ENCODE assay signal across 9 mouse cellular contexts in the genomic region with DNA sequence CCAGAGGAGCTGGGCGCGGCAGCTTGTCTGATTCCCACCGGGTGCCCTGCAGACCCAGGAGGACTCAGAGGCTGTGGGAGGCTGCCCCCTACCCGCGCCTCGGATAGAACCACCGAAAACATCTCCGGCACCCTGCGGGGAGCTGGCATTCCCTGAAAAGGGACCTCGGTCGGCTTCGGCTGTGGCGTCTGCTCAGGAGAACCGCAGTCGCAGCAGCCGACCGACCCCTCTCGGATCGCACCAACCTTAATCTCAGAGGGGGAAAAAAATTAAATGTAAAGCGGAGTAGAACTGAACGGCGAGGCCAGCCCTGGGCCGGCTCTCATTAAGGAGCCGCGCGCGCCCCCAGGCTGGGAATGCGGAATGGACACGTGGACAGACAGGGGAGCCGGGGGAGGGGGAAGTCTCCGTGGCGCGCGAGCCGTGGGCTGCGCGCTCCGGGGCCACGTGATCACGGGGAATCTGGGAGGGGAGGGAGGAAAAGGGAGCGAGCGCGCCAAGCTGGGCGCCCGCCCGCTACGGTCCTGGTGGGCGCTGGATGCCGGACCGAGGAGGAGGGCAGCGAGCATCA. TPM values are rescaled to one million over a fixed set of nuclear protein-coding genes. Genes with fewer than 3 reads are reported as not detected.
DNase-seq lines count a peak whose midpoint lies in the region; ATAC-seq and TF ChIP-seq lines count a peak whose summit lies in the region.
"Had no signal": no experiment of that assay in that cellular context is flagged by ENCODE, and none has a peak within 500 bp of the region (broad histone marks: within the 10 kb centered on the region; RNA-seq: fewer than 3 reads in every experiment).

No protein-coding gene starts in this region.

- no peak for TF ChIP-seq POLR2A in embryonic fibroblast, embryonic 13.5 days (IDR thresholded peaks at IDR 0.05; ENCODE audit: low read depth, low read length)

- no peaks in the 10 kb centered on the region for H3K4me1 ChIP-seq in G1E (ENCODE audit: insufficient read depth, low read depth, low read length)
- H3K4me1 ChIP-seq in embryonic fibroblast, embryonic 13.5 days (ENCODE audit: control insufficient read depth, insufficient read depth, low read length): no peaks in the 10 kb centered on the region; the same call in 1 of the 2 replicates
- peaks cover 39% of the 10 kb centered on the region for H3K4me1 ChIP-seq in hindbrain, embryonic 12.5 days
- H3K4me1 ChIP-seq in neural tube, embryonic 11.5 days (ENCODE audit: control insufficient read depth, insufficient read depth, low read length): peaks cover 12% of the 10 kb centered on the region; the same call in 1 of the 2 replicates

- H3K36me3 ChIP-seq in G1E (replicated peaks): no peaks in the 10 kb centered on the region
- no peaks in the 10 kb centered on the region for H3K36me3 ChIP-seq in hindbrain, embryonic 12.5 days
- H3K36me3 ChIP-seq in neural tube, embryonic 11.5 days (ENCODE audit: control insufficient read depth, insufficient read depth, low read length): no peaks in the 10 kb centered on the region

- no peak for DNase-seq in G1E (ENCODE audit: low spot score)
- DNase-seq in brain, adult 2 months (ENCODE audit: low read depth, low spot score): peak; percentile 89
- peak; percentile 83 to 88 for DNase-seq in left cerebral cortex, postnatal 10 days (ENCODE audit: extremely low spot score in 1 of 2, low spot score in 2 of 2)
- peak; percentile 87 for DNase-seq in neural tube, embryonic 11.5 days (ENCODE audit: low spot score)
- no peak for DNase-seq in spleen, postnatal 36 days (ENCODE audit: low spot score in 2 of 2)

- H3K4me2 ChIP-seq in hindbrain, embryonic 12.5 days (replicated peaks): peak overlapping the region; percentile 94
- H3K4me2 ChIP-seq in neural tube, embryonic 11.5 days (ENCODE audit: low read depth): peak overlapping the region; percentile 96

- no peaks in the 10 kb centered on the region; the same call in 1 of the 2 replicates for H3K27me3 ChIP-seq in G1E (ENCODE audit: insufficient read depth, low read length)
- peaks cover 91% of the 10 kb centered on the region for H3K27me3 ChIP-seq in hindbrain, embryonic 12.5 days
- H3K27me3 ChIP-seq in neural tube, embryonic 11.5 days (ENCODE audit: control insufficient read depth, insufficient read depth, low read length): peaks cover 39% of the 10 kb centered on the region

- TF ChIP-seq CTCF in G1E (IDR thresholded peaks at IDR 0.05; ENCODE audit: low read depth, low read length): no peak
- TF ChIP-seq CTCF in embryonic fibroblast, embryonic 13.5 days (IDR thresholded peaks at IDR 0.05; ENCODE audit: borderline replicate concordance, insufficient read depth, low read length): no peak

- peak overlapping the region; percentile 16; the same call in 1 of the 2 replicates for H3K4me3 ChIP-seq in G1E (ENCODE audit: low read depth, low read length)
- peak overlapping the region; percentile 39 for H3K4me3 ChIP-seq in embryonic fibroblast, embryonic 13.5 days (ENCODE audit: insufficient read depth, low read length)
- peak overlapping the region; percentile 58 for H3K4me3 ChIP-seq in hindbrain, embryonic 12.5 days
- H3K4me3 ChIP-seq in neural tube, embryonic 11.5 days (ENCODE audit: low read depth, low read length): peak overlapping the region; percentile 66

- no peak for ATAC-seq in G1E (ENCODE audit: extremely low read depth, insufficient number of reproducible peaks, low FRiP score, poor library complexity, severe bottlenecking)
- ATAC-seq in hindbrain, embryonic 12.5 days (ENCODE audit: low FRiP score): peak; percentile 71
- peak; percentile 56 for ATAC-seq in neural tube, embryonic 11.5 days (ENCODE audit: insufficient read depth, low FRiP score, low TSS enrichment)
- ATAC-seq in activated CD4-positive, CD25-positive, alpha-beta regulatory T cell, adult 4 months: no peak

- intact Hi-C loops in left cerebral cortex, postnatal 10 days (cut with DNase I): loop anchor here (5.0 kb wide), 4 partner anchors 130 to 375 kb away; a partner anchor contains a TSS

- peak overlapping the region; percentile 56 for H3K9ac ChIP-seq in hindbrain, embryonic 12.5 days
- peak overlapping the region; percentile 61 for H3K9ac ChIP-seq in neural tube, embryonic 11.5 days (ENCODE audit: low read length)

- WGBS in hindbrain, embryonic 12.5 days: 1% methylated on average over 50 of the region's 51 CpGs
- under 1% methylated on average over 51 of the region's 51 CpGs for WGBS in neural tube, embryonic 11.5 days

- no peak overlapping the region for H3K27ac ChIP-seq in embryonic fibroblast, embryonic 13.5 days (ENCODE audit: insufficient read depth, low read length)
- 0 out of 2 replicates have a peak overlapping the region, but pooled peaks have one; percentile 48 for H3K27ac ChIP-seq in hindbrain, embryonic 12.5 days
- no peak overlapping the region for H3K27ac ChIP-seq in neural tube, embryonic 11.5 days (ENCODE audit: low read depth, low read length)

- peaks cover 90% of the 10 kb centered on the region for H3K9me3 ChIP-seq in G1E (replicated peaks)
- no peaks in the 10 kb centered on the region for H3K9me3 ChIP-seq in hindbrain, embryonic 12.5 days (replicated peaks)
- H3K9me3 ChIP-seq in neural tube, embryonic 11.5 days (ENCODE audit: control insufficient read depth, low read length): no peaks in the 10 kb centered on the region

RNA-seq across cellular contexts. Expression of a gene that starts 1.6 kb away (rescaled TPM):
- not detected in 2 replicates for total RNA-seq in G1E (2014; fragmentation: Nextera tagmentation)
- total RNA-seq in G1E (2017): 0.06 TPM in 1 of 2 replicates, not detected in the other
- not detected in 2 replicates for polyA plus RNA-seq in G1E (2012)
- 0.89 and 1.9 TPM in 2 replicates for polyA plus RNA-seq in embryonic fibroblast, embryonic 13.5 days (2011; ENCODE audit: insufficient read length, low read depth, missing spikeins)
- 3.0 and 3.7 TPM in 2 replicates for polyA plus RNA-seq in hindbrain, embryonic 12.5 days (2016; fragmentation: Nextera tagmentation; extraction: Ambion mirVana)
- total RNA-seq in left cerebral cortex, postnatal 10 days (2021): 10 to 100 TPM; 19.9 to 23.6 TPM
- 5.4 and 6.4 TPM in 2 replicates for polyA plus RNA-seq in neural tube, embryonic 11.5 days (2014; fragmentation: Nextera tagmentation; extraction: Ambion mirVana)
- polyA plus RNA-seq in activated CD4-positive, CD25-positive, alpha-beta regulatory T cell, adult 4 months (2017; shearing (Covaris generic)): not detected
- total RNA-seq: common myeloid progenitor, adult 5-6 weeks had no signal

Comparison
In these comparisons a context has a peak if more than half of its experiments do, and no peak if none do; other contexts are left out.
1. ATAC-seq: peak in hindbrain, embryonic 12.5 days (single experiment) and neural tube, embryonic 11.5 days (single experiment); none in G1E (single experiment) and activated CD4-positive, CD25-positive, alpha-beta regulatory T cell, adult 4 months (single experiment).
2. DNase-seq: peak in brain, adult 2 months (single experiment), left cerebral cortex, postnatal 10 days (2 of 2) and neural tube, embryonic 11.5 days (single experiment); none in G1E (single experiment) and spleen, postnatal 36 days (0 of 2).
3. H3K4me3 ChIP-seq: peak in every context shown above with its lines; median percentile 66 in neural tube, embryonic 11.5 days; 58 in hindbrain, embryonic 12.5 days; 39 in embryonic fibroblast, embryonic 13.5 days; 16 in G1E.